Mouse (Mus musculus) layer of hippocampus, adult 18-20 months (tissue): ENCODE data around the gene Snrnp35. TPM values are rescaled to one million over a fixed set of nuclear protein-coding genes. Genes with fewer than 3 reads are reported as not detected.
"Not testable (repeated sequence)": the region's sequence is repeated elsewhere in the genome, so short reads cannot be mapped to it uniquely, and the experiment has no call there.

Source experiments
- DNase-seq, 2 experiments: peaks; one replicate each; pipeline ENCODE4 v3.0.0; 2022; ENCODE audit warnings: low spot score in 2 of 2
- total RNA-seq, 2 experiments: library from RNA; stranded (reverse); gene quantifications; 2 replicates each; pipeline ENCODE4 v1.2.3; 2021

Snrnp35 gene
- total RNA-seq, 2 experiments from 2014 or later, result 25.3 to 28.7 TPM

GRCm38 (mm10) chr5:124500037-124500436 lies 17.1 kb downstream of the Snrnp35 start:
- DNase-seq, result not testable (repeated sequence)

- DNase-seq, result peak; percentile 42 to 71
Measured at GRCm38 (mm10) chr5:124500573-124500972, 17.6 kb downstream of the Snrnp35 start.

GRCm38 (mm10) chr5:124501541-124501940 lies 18.6 kb downstream of the Snrnp35 start:
- DNase-seq, result no peak

GRCm38 (mm10) chr5:124503742-124504141 lies 20.8 kb downstream of the Snrnp35 start:
- peak; percentile 87 to 96 for DNase-seq

GRCm38 (mm10) chr5:124505235-124505634 lies 22.3 kb downstream of the Snrnp35 start:
- DNase-seq, result no peak

GRCm38 (mm10) chr5:124506731-124507359 lies 23.9 kb downstream of the Snrnp35 start:
- no peak for DNase-seq

- no peak for DNase-seq
Measured at GRCm38 (mm10) chr5:124509200-124509599, 26.3 kb downstream of the Snrnp35 start.

- no peak for DNase-seq
Measured at GRCm38 (mm10) chr5:124509742-124510237, 26.9 kb downstream of the Snrnp35 start.

- no peak for DNase-seq
Measured at GRCm38 (mm10) chr5:124510536-124511050, 27.7 kb downstream of the Snrnp35 start.

- DNase-seq, result no peak
Measured at GRCm38 (mm10) chr5:124515789-124516188, 32.9 kb downstream of the Snrnp35 start.

GRCm38 (mm10) chr5:124518648-124519047 lies 35.7 kb downstream of the Snrnp35 start:
- DNase-seq, result peak; percentile 85 to 92

- no peak for DNase-seq
Measured at GRCm38 (mm10) chr5:124521588-124521987, 38.7 kb downstream of the Snrnp35 start.

- no peak for DNase-seq
Measured at GRCm38 (mm10) chr5:124523032-124523431, 40.1 kb downstream of the Snrnp35 start.

GRCm38 (mm10) chr5:124524943-124525342 lies 42.0 kb downstream of the Snrnp35 start:
- DNase-seq, result no peak

GRCm38 (mm10) chr5:124528351-124528750 lies 45.4 kb downstream of the Snrnp35 start:
- no peak for DNase-seq

- DNase-seq, result no peak
Measured at GRCm38 (mm10) chr5:124528791-124529190, 45.9 kb downstream of the Snrnp35 start.

GRCm38 (mm10) chr5:124529191-124529651 lies 46.3 kb downstream of the Snrnp35 start:
- DNase-seq, result no peak

- DNase-seq, result no peak
Measured at GRCm38 (mm10) chr5:124529697-124530096, 46.8 kb downstream of the Snrnp35 start.

- peak; percentile 81 to 83 for DNase-seq
Measured at GRCm38 (mm10) chr5:124530655-124531582, 48.0 kb downstream of the Snrnp35 start, which contains the start of gene Rilpl1. TSS of gene Rilpl1 (minus strand) at chr5:124531391.

GRCm38 (mm10) chr5:124531583-124531930 lies 48.6 kb downstream of the Snrnp35 start:
- DNase-seq, result no peak

GRCm38 (mm10) chr5:124532451-124532850 lies 49.5 kb downstream of the Snrnp35 start:
- DNase-seq, result no peak

GRCm38 (mm10) chr5:124535016-124535415 lies 52.1 kb downstream of the Snrnp35 start:
- DNase-seq, result no peak
